Mouse (Mus musculus): ENCODE measurements at regions not wholly inside any gene's neighbourhood (a gene's known extent, or its start where the extent isn't known, plus 50 kb on each side); places are given as distances from the start of the nearest gene placed in this dataset.

- Histone ChIP-seq H3K4me1 (replicated peaks; ENCODE audit: control insufficient read depth in 2 of 2, insufficient read depth in 2 of 2, low read length in 1 of 2) (no peaks in the 10 kb centered on the region), H3K9me3 (ENCODE audit: control insufficient read depth, low read length) (no peaks in the 10 kb centered on the region), H3K27me3 (ENCODE audit: control insufficient read depth, insufficient read depth, low read length) (no peaks in the 10 kb centered on the region), H3K27ac (no peak overlapping the region), H3K4me2 (ENCODE audit: low read depth) (no peak overlapping the region), H3K9ac (replicated peaks) (no peak overlapping the region), H3K36me3 (replicated peaks; ENCODE audit: control insufficient read depth, insufficient read depth, low read depth) (no peaks in the 10 kb centered on the region), H3K4me3 (ENCODE audit: insufficient read depth in 1 of 2, low read depth in 2 of 2, low read length in 2 of 2) (no peak overlapping the region)
- DNase-seq (ENCODE audit: low read depth in 3 of 3, low spot score in 3 of 3), result no peak
- no peak for TF ChIP-seq EP300 (IDR thresholded peaks at IDR 0.05; ENCODE audit: low read depth)
- TF ChIP-seq CTCF (IDR thresholded peaks at IDR 0.05; ENCODE audit: low read depth), result no peak
- no peak for ATAC-seq (ENCODE audit: insufficient read depth)
- 50% methylated on average over 7 of the region's 7 CpGs for WGBS (ENCODE audit: insufficient replicate concordance)
Measured at GRCm38 (mm10) chr14:47939781-47940590, 180.6 kb upstream of the Peli2 start.

- no peak overlapping the region for H3K4me3 ChIP-seq (ENCODE audit: insufficient read depth in 1 of 2, low read depth in 2 of 2, low read length in 2 of 2)
- H3K27ac ChIP-seq, result no peak overlapping the region
- no peaks in the 10 kb centered on the region for H3K36me3 ChIP-seq (replicated peaks; ENCODE audit: control insufficient read depth, insufficient read depth, low read depth)
- H3K9ac ChIP-seq (replicated peaks), result no peak overlapping the region
- TF ChIP-seq CTCF (IDR thresholded peaks at IDR 0.05; ENCODE audit: low read depth) (no peak), EP300 (IDR thresholded peaks at IDR 0.05; ENCODE audit: low read depth) (no peak)
- H3K4me1 ChIP-seq (replicated peaks; ENCODE audit: control insufficient read depth in 2 of 2, insufficient read depth in 2 of 2, low read length in 1 of 2), result no peaks in the 10 kb centered on the region
- H3K27me3 ChIP-seq (ENCODE audit: control insufficient read depth, insufficient read depth, low read length), result no peaks in the 10 kb centered on the region
- no peak for ATAC-seq (ENCODE audit: insufficient read depth)
- H3K4me2 ChIP-seq (ENCODE audit: low read depth), result no peak overlapping the region
- no peaks in the 10 kb centered on the region for H3K9me3 ChIP-seq (ENCODE audit: control insufficient read depth, low read length)
- DNase-seq (ENCODE audit: low read depth in 3 of 3, low spot score in 3 of 3), result no peak
Measured at GRCm38 (mm10) chr14:47942671-47943070, 178.0 kb upstream of the Peli2 start.

DNA sequence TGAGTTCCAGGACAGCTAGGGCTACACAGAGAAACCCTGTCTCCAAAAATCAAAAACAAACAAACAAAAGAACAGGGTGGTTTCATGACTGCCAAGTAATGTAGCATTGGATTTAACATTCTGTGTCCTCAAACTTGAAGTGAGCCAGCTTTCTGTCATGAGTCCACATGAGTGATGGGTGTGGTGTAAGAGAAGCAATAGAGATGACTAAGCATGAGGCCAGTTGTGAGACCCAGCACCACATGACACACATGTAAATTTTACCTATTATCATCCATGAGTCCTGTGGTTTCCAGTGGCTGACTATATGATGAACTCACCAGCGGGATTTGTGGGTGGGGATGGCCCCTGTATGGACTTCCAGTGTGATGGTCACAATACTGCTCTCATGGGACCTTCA is 176.0 kb upstream of the Peli2 start:
- H3K4me1 ChIP-seq (replicated peaks; ENCODE audit: control insufficient read depth in 2 of 2, insufficient read depth in 2 of 2, low read length in 1 of 2), result no peaks in the 10 kb centered on the region
- TF ChIP-seq EP300 (IDR thresholded peaks at IDR 0.05; ENCODE audit: low read depth) (no peak), CTCF (IDR thresholded peaks at IDR 0.05; ENCODE audit: low read depth) (no peak)
- H3K4me3 ChIP-seq (ENCODE audit: insufficient read depth in 1 of 2, low read depth in 2 of 2, low read length in 2 of 2), result no peak overlapping the region
- H3K27ac ChIP-seq, result no peak overlapping the region
- no peaks in the 10 kb centered on the region for H3K9me3 ChIP-seq (ENCODE audit: control insufficient read depth, low read length)
- no peak overlapping the region for H3K4me2 ChIP-seq (ENCODE audit: low read depth)
- no peaks in the 10 kb centered on the region for H3K36me3 ChIP-seq (replicated peaks; ENCODE audit: control insufficient read depth, insufficient read depth, low read depth)
- no peak for DNase-seq (ENCODE audit: low read depth in 3 of 3, low spot score in 3 of 3)
- no peak overlapping the region for H3K9ac ChIP-seq (replicated peaks)
- ATAC-seq (ENCODE audit: insufficient read depth), result no peak
- H3K27me3 ChIP-seq (ENCODE audit: control insufficient read depth, insufficient read depth, low read length), result no peaks in the 10 kb centered on the region
- 57% methylated on average over 1 of the region's 1 CpGs for WGBS (ENCODE audit: insufficient replicate concordance)

- no peak for ATAC-seq (ENCODE audit: insufficient read depth)
- Histone ChIP-seq H3K9me3 (ENCODE audit: control insufficient read depth, low read length) (no peaks in the 10 kb centered on the region), H3K4me3 (ENCODE audit: insufficient read depth in 1 of 2, low read depth in 2 of 2, low read length in 2 of 2) (no peak overlapping the region), H3K27me3 (ENCODE audit: control insufficient read depth, insufficient read depth, low read length) (no peaks in the 10 kb centered on the region), H3K4me2 (ENCODE audit: low read depth) (no peak overlapping the region), H3K9ac (replicated peaks) (no peak overlapping the region), H3K36me3 (replicated peaks; ENCODE audit: control insufficient read depth, insufficient read depth, low read depth) (no peaks in the 10 kb centered on the region), H3K4me1 (replicated peaks; ENCODE audit: control insufficient read depth in 2 of 2, insufficient read depth in 2 of 2, low read length in 1 of 2) (no peaks in the 10 kb centered on the region), H3K27ac (no peak overlapping the region)
- 65% methylated on average over 5 of the region's 5 CpGs for WGBS (ENCODE audit: insufficient replicate concordance)
- no peak for DNase-seq (ENCODE audit: low read depth in 3 of 3, low spot score in 3 of 3)
- TF ChIP-seq EP300 (IDR thresholded peaks at IDR 0.05; ENCODE audit: low read depth) (no peak), CTCF (IDR thresholded peaks at IDR 0.05; ENCODE audit: low read depth) (no peak)
Measured at GRCm38 (mm10) chr14:47951041-47951440, 169.6 kb upstream of the Peli2 start.

- no peak for ATAC-seq (ENCODE audit: insufficient read depth)
- no peaks in the 10 kb centered on the region for H3K27me3 ChIP-seq (ENCODE audit: control insufficient read depth, insufficient read depth, low read length)
- no peaks in the 10 kb centered on the region for H3K36me3 ChIP-seq (replicated peaks; ENCODE audit: control insufficient read depth, insufficient read depth, low read depth)
- H3K9me3 ChIP-seq (ENCODE audit: control insufficient read depth, low read length), result no peaks in the 10 kb centered on the region
- no peak overlapping the region for H3K4me3 ChIP-seq (ENCODE audit: insufficient read depth in 1 of 2, low read depth in 2 of 2, low read length in 2 of 2)
- DNase-seq (ENCODE audit: low read depth in 3 of 3, low spot score in 3 of 3), result no peak
- H3K9ac ChIP-seq (replicated peaks), result no peak overlapping the region
- H3K27ac ChIP-seq, result no peak overlapping the region
- no peak for TF ChIP-seq EP300 (IDR thresholded peaks at IDR 0.05; ENCODE audit: low read depth)
- no peak for TF ChIP-seq CTCF (IDR thresholded peaks at IDR 0.05; ENCODE audit: low read depth)
- H3K4me1 ChIP-seq (replicated peaks; ENCODE audit: control insufficient read depth in 2 of 2, insufficient read depth in 2 of 2, low read length in 1 of 2), result no peaks in the 10 kb centered on the region
- WGBS (ENCODE audit: insufficient replicate concordance), result 75% methylated on average over 9 of the region's 9 CpGs
- H3K4me2 ChIP-seq (ENCODE audit: low read depth), result no peak overlapping the region
Measured at GRCm38 (mm10) chr14:47958171-47958570, 162.5 kb upstream of the Peli2 start.

Measured in liver, embryonic 14.5 days (tissue).